Mouse (Mus musculus) MEL-GATA-1-ER (cell line): Measurements from ENCODE around the gene Rnf115.
A peak's percentile ranks its signal among the peaks of the same experiment; 100 is the strongest.

Source experiments
- DNase-seq: peaks from one replicate; pipeline ENCODE4 v3.0.0-alpha.2; 2012; ENCODE audit warnings: low read depth; ENCODE audit errors: extremely low read depth

Rnf115 gene

DNA sequence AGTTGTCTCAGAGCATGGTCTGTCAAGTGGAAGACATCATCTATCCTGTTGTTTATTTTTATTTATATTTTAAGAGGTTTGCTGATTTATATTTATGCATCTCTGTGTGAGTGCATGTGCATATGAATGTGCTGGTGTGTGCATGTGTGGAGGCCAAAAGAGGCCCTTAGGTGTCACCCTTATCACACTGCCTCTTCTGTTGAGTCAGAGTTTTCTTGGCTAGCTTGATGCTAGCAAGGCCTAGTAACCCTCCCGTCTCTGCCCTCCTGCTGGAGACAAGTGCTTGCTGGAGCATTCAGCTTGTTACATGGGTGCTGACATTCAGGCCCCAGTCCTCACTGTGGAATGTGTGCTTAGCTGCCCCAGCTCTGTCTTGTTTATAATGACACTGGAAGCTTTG is 45.5 kb downstream of the Rnf115 start:
- peak; percentile 27 for DNase-seq

DNA sequence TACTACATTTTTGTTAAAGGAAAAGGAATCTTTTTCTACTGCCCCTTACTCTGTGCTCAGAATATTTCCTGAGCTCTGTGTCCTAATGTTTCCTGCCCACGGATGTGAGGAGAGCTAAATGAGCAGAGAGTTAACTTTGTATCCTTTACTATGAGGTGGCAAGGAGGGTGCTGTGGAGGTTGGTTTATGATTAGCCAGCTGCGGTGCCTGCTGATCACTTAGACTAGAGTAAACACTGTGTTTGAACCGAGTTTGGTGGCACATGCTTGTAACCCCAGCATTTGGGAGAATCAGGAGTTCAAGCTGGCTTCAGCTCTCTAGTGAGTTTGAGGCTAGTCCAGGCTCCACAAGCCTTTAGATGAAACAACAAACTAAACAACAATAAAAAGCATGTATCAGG is 49.7 kb downstream of the Rnf115 start:
- no peak for DNase-seq

DNA sequence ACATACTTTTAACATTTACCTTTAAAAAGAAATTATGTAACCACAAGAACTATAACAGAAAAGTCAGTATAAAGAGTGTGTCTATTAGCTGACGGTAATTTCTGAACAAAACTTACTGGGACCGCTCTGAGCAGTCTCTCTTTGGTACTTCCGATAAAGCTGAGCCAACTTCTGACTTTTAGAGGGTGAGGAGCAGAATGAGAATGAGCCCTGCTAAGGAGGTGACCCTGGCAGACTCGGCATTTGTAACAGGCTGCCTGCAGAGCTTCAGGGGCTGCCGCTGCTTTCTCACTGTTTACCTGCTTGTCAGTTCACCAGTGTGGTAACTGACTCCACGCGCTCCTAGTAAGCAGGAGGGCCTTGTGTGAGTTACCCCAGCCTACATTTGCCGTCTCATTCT is 54.8 kb downstream of the Rnf115 start:
- no peak for DNase-seq

- no peak for DNase-seq
These were observed 60.3 kb downstream of the Rnf115 start for GRCm38 (mm10) chr3:96787784-96788183.

GRCm38 (mm10) chr3:96788506-96788905 is 61.0 kb downstream of the Rnf115 start:
- DNase-seq, result no peak

DNA sequence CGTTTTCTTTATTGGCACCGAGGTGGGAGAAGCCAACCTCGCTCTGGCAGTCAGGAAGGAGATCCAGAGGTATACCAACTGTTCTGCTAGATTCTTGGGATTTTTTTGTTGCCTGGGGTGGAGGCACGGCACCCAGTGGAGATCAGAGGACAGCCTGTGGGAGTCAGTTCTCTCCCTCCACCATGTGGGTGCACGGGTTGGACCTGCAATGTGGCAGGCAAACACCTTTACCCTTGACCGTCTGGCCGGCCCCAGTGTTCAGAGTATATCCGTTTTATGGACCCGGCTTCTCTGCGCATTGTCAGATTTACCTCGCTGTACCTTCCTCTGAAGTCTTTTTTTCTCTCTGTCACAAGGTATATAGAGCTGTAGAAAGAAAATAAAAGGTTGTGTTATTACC is 72.8 kb downstream of the Rnf115 start:
- DNase-seq, result no peak

- DNase-seq, result peak; percentile 37
These were observed 74.8 kb downstream of the Rnf115 start for GRCm38 (mm10) chr3:96802214-96802613.

DNA sequence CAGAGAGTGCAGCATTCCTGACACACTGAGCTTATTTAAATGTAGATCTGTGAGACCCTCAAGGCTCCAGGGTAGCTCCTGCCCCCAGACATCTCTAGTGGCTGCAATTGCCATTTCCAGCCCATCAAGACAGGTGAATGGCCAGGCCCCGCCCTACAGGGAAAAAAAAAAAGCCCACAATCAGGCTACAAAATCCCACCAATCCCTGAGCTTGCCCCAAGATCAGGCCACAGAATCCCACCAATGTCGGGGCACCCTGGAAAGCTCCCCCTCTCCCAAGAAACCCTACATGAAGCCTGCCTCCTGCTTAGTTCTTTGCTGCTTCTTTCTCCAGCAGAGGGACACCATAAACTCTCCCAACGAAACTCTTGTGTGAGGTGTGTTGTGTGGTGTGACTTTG is 80.7 kb downstream of the Rnf115 start:
- no peak for DNase-seq

DNA sequence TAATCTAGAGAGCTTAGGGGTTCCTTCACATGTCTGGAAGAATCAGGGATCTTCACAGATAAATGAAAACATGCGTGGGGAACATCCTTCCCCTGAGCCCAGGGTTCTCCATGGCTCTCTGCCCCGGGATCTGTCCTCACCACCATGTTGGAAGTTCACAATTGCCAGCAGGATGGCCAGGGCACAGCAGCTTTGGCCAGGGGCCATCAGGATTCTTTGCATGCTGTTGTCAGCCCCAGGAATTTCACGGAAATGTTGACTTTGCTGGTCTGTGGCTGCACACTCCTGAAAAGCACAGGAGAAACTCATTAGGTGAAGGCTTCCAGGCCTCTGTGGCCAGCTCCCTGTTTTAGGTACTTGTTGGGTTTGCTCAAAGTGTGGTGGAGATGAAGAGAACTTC is 81.2 kb downstream of the Rnf115 start:
- DNase-seq, result no peak

GRCm38 (mm10) chr3:96811232-96811631 is 83.8 kb downstream of the Rnf115 start:
- no peak for DNase-seq

- peak; percentile 90 for DNase-seq
These were observed 85.1 kb downstream of the Rnf115 start for GRCm38 (mm10) chr3:96812395-96813091.

DNA sequence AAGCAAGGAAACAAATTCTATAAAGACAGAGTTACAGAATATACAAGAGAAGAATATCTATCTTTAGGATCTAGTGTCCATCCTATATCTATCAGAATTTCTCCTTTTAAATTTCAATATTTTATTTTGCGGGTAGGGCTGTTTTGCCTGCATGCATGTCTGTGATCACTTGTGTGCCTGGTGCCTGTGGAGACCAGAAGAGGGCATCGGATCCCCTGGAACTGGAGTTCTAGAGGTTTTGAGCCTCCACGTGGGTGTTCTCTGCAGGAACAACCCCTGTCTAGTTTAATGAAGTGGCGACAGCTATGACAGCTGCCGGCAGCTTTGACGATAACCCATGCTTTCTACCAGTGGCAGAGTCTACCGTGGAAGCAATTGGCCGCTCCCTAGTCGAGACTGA is 85.6 kb downstream of the Rnf115 start:
- DNase-seq, result peak; percentile 85

- DNase-seq, result peak; percentile 64
These were observed 86.3 kb downstream of the Rnf115 start for GRCm38 (mm10) chr3:96813591-96814244.

GRCm38 (mm10) chr3:96814342-96814741 is 86.9 kb downstream of the Rnf115 start:
- no peak for DNase-seq

GRCm38 (mm10) chr3:96820116-96820915 is 92.9 kb downstream of the Rnf115 start:
- no peak for DNase-seq

DNA sequence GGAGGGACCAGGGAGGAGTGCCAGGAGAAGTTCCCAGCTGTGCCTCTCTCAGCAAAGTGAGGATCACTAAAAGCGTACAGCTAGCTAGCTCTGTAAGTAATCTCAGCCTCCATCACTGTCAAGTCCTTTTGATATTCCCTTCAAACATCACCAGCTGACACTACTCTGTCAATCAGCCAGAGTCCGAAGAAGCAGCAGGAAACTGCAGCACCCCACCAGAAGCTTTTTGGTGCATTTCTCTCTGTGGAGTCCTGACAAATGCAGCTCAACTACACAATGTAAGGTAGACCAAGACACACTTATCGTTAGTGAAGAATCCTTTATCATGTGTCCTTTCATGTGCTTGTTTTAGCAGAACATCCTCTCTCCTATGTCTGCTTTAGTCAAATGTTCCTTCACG is 94.1 kb downstream of the Rnf115 start:
- no peak for DNase-seq

- no peak for DNase-seq
These were observed 96.2 kb downstream of the Rnf115 start for GRCm38 (mm10) chr3:96823701-96824100.

GRCm38 (mm10) chr3:96824614-96825013 is 97.2 kb downstream of the Rnf115 start:
- no peak for DNase-seq

DNA sequence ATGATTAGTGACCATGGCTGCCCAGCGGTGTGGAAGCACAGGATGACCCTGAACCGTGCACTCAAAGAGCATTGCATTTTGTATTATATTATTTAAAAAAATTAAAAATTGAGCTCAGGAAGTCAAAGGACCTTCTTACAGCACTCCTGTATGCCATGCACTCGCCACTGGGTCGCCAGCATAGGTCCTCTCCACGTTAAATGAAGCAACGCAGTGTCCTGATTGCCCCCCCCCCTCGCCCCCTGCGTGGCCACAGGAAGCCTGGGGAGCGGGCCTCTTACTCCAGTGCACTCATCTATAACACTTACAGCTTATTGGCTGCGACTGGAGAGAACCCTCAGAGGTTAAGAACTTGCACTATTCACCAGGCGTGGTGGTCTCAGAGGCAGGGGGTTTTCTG is 97.8 kb downstream of the Rnf115 start:
- DNase-seq, result no peak

DNA sequence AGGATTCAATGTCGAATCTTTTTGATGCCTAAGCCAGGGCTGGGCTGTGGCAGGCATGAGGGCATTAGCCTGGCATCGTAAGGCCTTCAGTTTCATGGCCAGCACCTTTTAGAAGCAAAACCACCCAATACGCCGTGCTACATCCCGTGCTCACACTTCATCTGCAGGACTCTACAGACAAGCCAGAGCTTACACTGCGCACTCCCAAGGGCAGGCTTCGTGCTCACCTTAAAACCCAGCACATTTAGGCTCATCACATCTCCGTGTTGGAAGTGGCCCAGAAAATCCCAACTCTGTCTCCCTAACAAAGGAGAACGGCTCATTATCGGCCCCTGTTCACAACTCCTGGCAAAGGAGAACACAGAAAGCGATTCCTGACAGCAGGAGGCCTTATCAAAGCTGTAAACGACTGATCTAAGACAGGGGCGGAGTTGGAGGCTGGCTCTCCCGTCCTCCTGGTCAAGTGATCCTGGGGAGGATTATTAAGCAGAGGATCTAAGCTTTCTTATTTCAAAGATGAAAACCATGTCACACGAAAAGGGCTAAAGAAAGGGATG is 100.9 kb downstream of the Rnf115 start:
- DNase-seq, result no peak

- DNase-seq, result no peak
These were observed 101.5 kb downstream of the Rnf115 start, which contains the start of the genes Pdzk1 and Cd160 for GRCm38 (mm10) chr3:96828984-96829383. TSS of gene Pdzk1 (plus strand) at chr3:96829284. TSS of gene Cd160 (minus strand) at chr3:96829351.

DNA sequence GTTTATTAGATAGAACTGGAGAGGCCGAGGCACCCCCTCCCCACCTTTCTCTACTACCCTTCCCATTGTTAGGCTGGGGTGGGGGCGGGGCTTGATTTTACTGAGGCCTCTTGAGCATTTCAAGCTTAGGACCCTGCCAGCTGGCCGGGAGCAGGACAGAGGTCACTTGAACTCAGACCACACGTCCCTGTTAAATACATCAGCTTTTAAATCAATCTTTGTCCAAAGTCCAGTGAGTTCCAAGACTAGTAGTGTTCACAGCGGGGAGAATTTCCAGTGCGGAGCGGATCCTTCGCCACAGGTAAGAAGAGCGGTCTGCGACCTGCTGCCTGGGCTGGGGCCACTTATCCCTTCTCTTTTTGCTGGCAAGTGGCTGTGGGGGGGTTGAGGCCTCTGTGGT is 102.4 kb downstream of the Rnf115 start:
- DNase-seq, result no peak
